Mouse (Mus musculus): ENCODE measurements around the gene Fgf18. TPM values are rescaled to one million over a fixed set of nuclear protein-coding genes. Genes with fewer than 3 reads are reported as not detected.

The Fgf18 gene
- total and polyA plus RNA-seq, 3 experiments = not detected

DNA sequence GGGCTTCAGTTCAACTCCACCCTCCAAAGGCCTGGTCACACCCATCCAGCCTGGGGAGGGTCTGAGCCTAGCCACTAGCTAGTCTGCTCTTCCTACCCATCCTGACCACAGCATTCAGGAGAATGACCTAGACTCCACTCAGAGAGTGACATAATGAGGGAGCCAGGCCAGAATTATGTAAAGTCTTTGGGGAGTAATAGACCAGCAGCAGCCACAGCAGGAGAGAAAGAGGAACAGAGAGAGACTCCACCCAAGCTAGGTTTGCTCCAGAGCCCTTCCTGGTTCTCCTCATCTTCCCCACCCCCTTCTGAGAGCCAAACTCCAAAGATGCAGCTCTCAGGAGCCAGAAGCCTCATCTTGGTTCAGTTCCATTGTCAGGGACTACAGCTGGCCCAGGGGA is 20.1 kb downstream of the Fgf18 start:
- dilution Hi-C loops (cut with MboI; ENCODE audit: extremely low pct_ligation_motif_present, extremely low pct_unique_long_range_greater_than_20kb, low sequenced_read_pairs) = no loop called here
- Histone ChIP-seq H3K27ac (ENCODE audit: insufficient read depth, low read depth) (no peak overlapping the region), H3K4me3 (replicated peaks in 1 of 3; ENCODE audit: low read depth in 2 of 3, low read length in 2 of 3, poor library complexity in 1 of 3) (no peak overlapping the region), H3K36me3 (replicated peaks in 1 of 2; ENCODE audit: control insufficient read depth in 1 of 2, insufficient read depth in 1 of 2, low read length in 1 of 2) (peaks cover 0 to 13% of the 10 kb centered on the region in 2 experiments), H3K4me1 (ENCODE audit: control insufficient read depth in 1 of 2, insufficient read depth in 2 of 2) (peaks cover 4 to 19% of the 10 kb centered on the region in 2 experiments), H3K79me2 (replicated peaks; ENCODE audit: control insufficient read depth, extremely low read depth, insufficient read depth, poor library complexity, severe bottlenecking) (no peaks in the 10 kb centered on the region), H3K4me2 (ENCODE audit: insufficient read depth, low read depth, poor library complexity, severe bottlenecking) (no peak overlapping the region), H3K9me3 (replicated peaks; ENCODE audit: low read length) (peaks cover 3% of the 10 kb centered on the region), H3K9ac (ENCODE audit: insufficient read depth, low read depth) (no peak overlapping the region), H3K27me3 (replicated peaks) (no peaks in the 10 kb centered on the region)
- DNase-seq (ENCODE audit: extremely low read depth) = peak; percentile 42
- in situ Hi-C loops (cut with MboI; ENCODE audit: low pct_ligation_motif_present, low pct_unique_long_range_greater_than_20kb, low sequenced_read_pairs) = loop anchor here (25.0 kb wide), 1 partner anchor 515 kb away; no protein-coding TSS in a partner anchor
- TF ChIP-seq ZNF384 (IDR thresholded peaks at IDR 0.05; ENCODE audit: low read depth, low read length) (no peak), ELF1 (IDR thresholded peaks at IDR 0.05; ENCODE audit: low read depth, low read length) (peak; percentile 42; the same call in 1 of the 2 replicates), IRF4 (IDR thresholded peaks at IDR 0.05; ENCODE audit: low read depth, low read length) (peak; percentile 37; the same call in 1 of the 2 replicates)

DNA sequence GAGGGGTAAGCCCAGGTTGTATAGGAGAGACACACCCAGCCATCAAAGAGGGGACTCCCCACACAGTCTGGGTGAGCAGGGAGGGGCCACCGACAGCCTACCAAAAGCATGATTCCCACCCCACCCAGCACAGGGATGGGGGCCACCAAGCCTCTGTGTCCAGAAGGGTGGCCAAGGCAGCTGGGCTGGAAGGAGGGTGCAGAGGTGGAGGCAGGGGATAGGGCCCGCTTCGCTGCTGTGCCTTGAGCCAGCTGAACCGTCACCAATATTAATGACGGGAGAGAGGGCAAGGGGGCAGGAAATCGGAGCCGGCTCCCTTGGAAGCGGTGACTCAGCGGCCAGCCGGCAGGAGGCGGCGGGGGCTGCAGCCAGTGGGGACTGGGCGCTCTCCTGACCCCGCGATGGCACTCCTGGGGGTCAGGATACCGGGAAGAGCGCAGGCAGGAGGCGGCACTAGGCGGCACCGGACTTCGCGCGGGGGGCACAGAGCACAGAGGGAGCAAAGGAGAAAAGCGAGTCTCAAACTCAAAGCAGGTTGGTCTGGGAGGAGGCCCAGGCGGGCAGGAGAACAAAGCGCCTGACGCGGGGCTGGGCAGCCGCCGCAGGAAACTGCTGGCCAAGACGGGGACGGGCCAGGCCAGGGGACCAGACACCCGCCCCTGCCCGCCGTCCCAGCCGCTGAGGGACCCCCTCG is 24.5 kb downstream of the Fgf18 start:
- Histone ChIP-seq H3K4me1 (ENCODE audit: control insufficient read depth in 1 of 2, insufficient read depth in 2 of 2) (peaks cover 4 to 16% of the 10 kb centered on the region in 2 experiments), H3K9ac (ENCODE audit: insufficient read depth, low read depth) (no peak overlapping the region), H3K4me3 (replicated peaks in 1 of 3; ENCODE audit: low read depth in 2 of 3, low read length in 2 of 3, poor library complexity in 1 of 3) (no peak overlapping the region), H3K27ac (ENCODE audit: insufficient read depth, low read depth) (no peak overlapping the region), H3K36me3 (replicated peaks in 1 of 2; ENCODE audit: control insufficient read depth in 1 of 2, insufficient read depth in 1 of 2, low read length in 1 of 2) (peaks cover 0 to 11% of the 10 kb centered on the region in 2 experiments), H3K79me2 (replicated peaks; ENCODE audit: control insufficient read depth, extremely low read depth, insufficient read depth, poor library complexity, severe bottlenecking) (no peaks in the 10 kb centered on the region), H3K9me3 (replicated peaks; ENCODE audit: low read length) (no peaks in the 10 kb centered on the region), H3K4me2 (ENCODE audit: insufficient read depth, low read depth, poor library complexity, severe bottlenecking) (no peak overlapping the region), H3K27me3 (replicated peaks) (no peaks in the 10 kb centered on the region)
- no peak for DNase-seq (ENCODE audit: extremely low read depth)
- no peak for TF ChIP-seq PAX5 (IDR thresholded peaks at IDR 0.05; ENCODE audit: low read length)
- no peak for TF ChIP-seq ZNF384 (IDR thresholded peaks at IDR 0.05; ENCODE audit: low read depth, low read length)
- TF ChIP-seq MAFK (IDR thresholded peaks at IDR 0.05; ENCODE audit: insufficient replicate concordance, low read length) = no peak
- TF ChIP-seq NELFE (IDR thresholded peaks at IDR 0.05; ENCODE audit: low read depth, low read length) = no peak
- no peak for TF ChIP-seq MEF2A (IDR thresholded peaks at IDR 0.05; ENCODE audit: borderline replicate concordance, low read depth, low read length)
- no peak for TF ChIP-seq ZMIZ1 (IDR thresholded peaks at IDR 0.05; ENCODE audit: low read depth, low read length)
- no peak for TF ChIP-seq EP300 (IDR thresholded peaks at IDR 0.05; ENCODE audit: low read length)
- no peak for TF ChIP-seq GABPA (IDR thresholded peaks at IDR 0.05; ENCODE audit: insufficient replicate concordance, low read depth, low read length)
- no peak for TF ChIP-seq MYC (IDR thresholded peaks at IDR 0.05; ENCODE audit: low read depth, low read length)
- TF ChIP-seq RCOR1 (conservative IDR thresholded peaks at IDR 0.05; ENCODE audit: low read depth, low read length) = no peak
- no peak for TF ChIP-seq MAX (IDR thresholded peaks at IDR 0.05; ENCODE audit: low read length)
- no peak for TF ChIP-seq ETS1 (conservative IDR thresholded peaks at IDR 0.05; ENCODE audit: low read depth, low read length)
- no peak for TF ChIP-seq SIN3A (IDR thresholded peaks at IDR 0.05; ENCODE audit: low read length)
- no peak for TF ChIP-seq UBTF (IDR thresholded peaks at IDR 0.05; ENCODE audit: low read depth, low read length)
- TF ChIP-seq HCFC1 (IDR thresholded peaks at IDR 0.05; ENCODE audit: low read depth, low read length) = no peak
- TF ChIP-seq JUND (conservative IDR thresholded peaks at IDR 0.05; ENCODE audit: low read depth, low read length) = no peak
- dilution Hi-C loops (cut with MboI; ENCODE audit: extremely low pct_ligation_motif_present, extremely low pct_unique_long_range_greater_than_20kb, low sequenced_read_pairs) = no loop called here
- in situ Hi-C loops (cut with MboI; ENCODE audit: low pct_ligation_motif_present, low pct_unique_long_range_greater_than_20kb, low sequenced_read_pairs) = no loop called here
